Mouse (Mus musculus): ENCODE data around the gene Ism2.
"Not testable (repeated sequence)": the region's sequence is repeated elsewhere in the genome, so short reads cannot be mapped to it uniquely, and the experiment has no call there.

Gene Ism2

DNA sequence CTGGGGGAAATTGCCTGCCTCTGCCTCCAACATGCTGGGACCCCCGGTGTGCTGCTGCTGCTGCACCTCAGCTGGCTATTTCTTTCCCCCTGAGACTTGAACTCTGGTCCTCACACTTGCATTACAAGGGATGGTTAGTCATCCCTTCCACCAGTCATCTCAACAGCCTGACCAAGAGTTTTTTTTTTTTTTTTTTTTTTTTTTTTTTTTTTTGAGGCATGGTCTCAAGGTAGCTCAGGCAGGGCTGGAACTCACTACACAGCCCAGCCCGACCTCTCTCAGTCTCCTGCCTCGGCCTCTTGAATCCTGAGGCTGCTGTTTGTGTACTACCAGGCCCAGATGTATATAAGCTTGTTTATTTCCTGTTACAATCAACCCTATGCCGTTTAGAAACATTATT, 15.2 kb downstream of the Ism2 start:
- no peak for DNase-seq

DNA sequence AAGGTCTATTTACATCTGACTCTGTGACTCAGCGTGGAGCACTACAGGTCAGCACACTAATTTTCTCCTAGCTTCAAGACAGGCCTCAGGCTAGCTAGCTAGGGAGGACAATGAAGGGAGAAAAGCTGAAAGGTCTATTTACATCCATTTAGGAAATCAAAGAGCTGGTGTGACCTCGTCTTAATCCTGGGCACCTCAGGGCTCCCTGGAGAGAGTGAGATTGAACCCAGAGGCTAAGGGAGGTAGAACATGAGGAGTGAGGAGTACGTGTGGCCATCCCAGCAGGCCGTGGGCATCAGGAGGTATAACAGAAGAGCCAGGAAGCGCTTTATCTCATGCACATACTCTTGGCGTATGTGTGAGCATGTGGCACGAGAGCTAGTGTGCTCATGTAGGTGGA, 15.8 kb downstream of the Ism2 start:
- DNase-seq, result no peak

DNA sequence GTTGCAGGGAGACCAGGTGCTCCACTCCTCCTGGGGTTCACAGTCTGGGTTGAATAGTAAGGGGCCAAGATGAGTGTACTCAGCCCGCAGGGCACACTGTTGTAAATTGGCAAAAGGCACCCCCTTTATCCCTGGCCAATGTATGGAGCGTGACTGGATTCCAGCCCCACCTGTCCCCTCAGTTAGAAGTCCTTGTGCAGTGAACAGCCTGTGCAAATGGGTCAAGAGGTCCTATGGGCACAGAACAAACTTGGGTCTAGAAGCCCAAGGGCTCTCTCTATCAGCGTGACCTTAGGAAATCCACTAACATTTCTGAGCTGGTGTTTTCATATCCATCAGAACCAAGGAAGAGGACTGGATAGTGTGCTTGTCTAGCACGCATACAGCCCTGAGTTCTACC, 16.8 kb downstream of the Ism2 start:
- DNase-seq, result no peak

DNA sequence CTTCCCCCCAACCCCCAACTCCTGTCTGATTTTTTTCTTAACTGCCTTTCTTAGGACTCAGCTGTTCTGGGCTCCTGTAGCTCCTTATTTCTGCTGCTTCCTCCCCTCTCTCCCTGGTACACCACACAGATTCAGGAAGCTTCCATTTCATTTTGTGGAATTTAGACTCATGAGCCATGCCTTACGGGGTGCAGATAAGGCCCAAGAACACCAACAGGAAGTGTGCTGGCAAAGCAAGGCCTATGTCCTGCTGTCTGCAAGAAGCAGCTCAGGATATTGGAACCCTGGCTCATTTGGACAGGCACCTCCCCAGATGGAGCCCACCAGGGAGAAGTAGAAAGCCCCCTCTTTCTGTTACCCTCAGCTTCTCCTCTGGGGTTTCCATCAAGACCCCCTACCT, 17.7 kb downstream of the Ism2 start:
- no peak for DNase-seq

DNA sequence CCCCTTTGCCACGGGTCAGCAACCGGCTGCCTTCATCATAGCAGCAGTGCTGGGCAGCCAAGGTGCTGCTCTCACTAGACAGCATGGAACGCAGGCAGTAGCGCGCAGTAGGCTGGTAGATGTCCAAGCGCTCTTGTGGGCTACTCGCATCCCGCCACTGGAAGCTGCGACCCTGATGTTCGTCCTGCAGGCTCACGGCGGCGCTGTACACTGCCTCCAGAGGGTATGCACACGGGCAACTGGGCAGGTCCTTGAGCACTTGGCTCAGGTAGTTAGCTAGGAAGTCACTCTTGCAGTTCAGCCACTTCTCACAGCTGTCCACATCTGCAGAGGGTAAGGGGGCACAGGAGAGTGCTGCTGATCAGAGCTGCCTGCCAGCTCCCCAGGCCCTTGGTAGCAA, 19.6 kb downstream of the Ism2 start:
- no peak for DNase-seq

DNA sequence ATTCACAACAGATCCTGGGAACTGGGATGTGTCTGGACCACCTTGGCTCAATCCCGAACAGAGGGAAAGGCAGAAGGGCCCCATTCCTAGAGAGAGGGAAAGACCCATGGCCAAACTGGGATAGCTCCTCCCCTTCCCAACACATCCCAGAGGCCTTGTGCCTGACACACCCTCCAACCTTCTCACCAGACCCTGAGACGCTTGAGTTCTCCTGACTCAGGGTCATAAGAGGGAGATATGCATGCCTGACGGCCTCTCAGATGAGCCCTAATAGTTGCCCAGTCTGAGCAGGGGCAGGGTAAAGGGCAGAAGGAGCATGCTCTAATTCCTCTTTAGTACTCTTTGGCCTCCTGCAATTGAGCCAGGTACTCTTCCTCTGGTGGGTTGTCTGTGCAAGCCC, 20.2 kb downstream of the Ism2 start:
- no peak for DNase-seq

DNA sequence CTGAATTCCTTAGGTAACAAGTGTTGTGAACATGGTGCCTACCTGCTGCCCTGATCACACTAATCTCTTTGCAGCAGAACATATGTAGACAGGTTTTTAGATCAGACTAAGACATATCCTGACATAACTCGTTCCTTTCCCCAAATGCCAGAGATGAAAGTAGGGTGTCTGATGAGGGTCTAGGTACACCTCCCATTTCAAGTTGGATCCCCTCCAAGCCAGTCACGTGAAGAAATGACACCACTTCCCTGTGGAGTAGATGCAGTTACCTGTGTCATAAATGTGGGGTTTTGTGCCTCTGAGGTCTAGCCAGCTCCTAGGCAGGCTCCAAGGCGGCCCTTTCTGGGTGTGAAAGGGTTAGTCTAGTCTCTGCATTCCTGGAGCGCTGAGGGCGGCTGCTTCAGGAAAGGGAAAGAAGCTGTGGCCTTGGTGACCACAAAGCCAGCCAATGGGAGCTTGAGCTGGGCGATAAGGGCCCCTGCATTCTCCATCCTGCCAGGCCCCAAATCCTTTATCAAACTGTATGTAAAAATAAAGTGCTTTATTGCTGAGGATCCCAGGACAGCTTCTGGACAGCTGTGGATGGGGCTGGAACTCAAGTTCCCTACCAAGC, 21.3 kb downstream of the Ism2 start:
- DNase-seq, result no peak

DNA sequence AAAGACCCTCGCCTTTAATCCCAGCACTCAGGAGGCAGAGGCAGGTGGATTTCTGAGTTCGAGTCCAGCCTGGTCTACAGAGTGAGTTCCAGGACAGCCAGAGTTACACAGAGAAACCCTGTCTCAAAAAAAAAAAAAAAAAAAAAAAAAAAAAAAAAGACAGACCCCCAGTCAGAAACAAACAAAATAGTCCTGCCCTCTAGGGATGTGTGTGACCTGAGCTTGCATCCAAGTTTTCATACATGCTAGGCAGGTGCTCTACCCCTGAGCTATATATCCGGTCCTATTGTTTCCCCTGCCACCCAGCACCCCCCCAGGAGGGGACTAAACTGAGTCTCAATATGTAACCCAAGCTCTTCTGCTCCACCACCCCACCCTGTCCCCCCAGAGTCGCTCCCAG, 22.3 kb downstream of the Ism2 start:
- DNase-seq, result not testable (repeated sequence)

DNA sequence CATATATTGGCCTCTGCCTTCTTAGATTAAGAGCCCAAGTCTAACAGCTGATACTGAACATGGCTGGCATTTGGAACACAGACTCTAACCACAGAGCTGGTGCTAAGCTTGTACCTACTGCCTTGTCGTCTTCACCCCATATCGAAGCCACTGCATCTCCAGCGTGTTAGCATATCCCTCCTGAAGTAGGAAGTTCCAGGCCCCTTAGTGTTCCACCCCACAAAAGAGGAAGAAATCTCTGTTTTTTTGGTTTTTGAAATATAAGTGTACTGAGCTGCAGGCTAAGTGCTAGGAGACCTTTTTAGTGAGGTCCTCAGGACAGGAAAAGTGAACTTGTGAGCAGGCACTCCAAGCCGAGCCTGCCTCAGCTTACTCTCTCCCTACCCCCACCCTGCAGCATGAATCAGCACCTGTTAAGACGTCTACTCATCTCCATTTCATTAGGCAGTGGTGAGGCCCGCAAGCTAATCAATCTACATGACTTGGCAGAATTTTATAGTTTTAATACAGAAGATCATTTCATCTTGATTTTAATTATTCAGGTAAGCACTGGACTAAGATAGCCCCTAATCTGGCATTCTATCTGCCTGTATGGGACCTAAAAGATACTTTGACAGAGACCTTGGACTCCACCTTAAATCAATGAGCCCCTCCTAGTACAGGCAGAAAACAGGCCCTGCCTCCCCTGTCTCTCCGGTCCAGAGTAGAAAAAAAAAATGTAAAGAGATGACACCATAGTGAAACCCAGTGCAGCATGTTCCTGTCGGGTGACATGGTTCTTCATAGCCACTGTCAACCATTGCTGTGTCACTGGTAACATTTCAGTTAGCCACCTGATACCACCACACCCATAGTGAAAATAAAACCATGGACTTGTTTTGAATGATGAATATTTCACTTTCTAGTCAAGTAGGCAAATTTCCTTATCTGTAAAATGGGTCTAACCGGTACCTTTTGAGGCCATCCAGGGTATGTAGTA, 24.4 kb downstream of the Ism2 start:
- no peak for DNase-seq

DNA sequence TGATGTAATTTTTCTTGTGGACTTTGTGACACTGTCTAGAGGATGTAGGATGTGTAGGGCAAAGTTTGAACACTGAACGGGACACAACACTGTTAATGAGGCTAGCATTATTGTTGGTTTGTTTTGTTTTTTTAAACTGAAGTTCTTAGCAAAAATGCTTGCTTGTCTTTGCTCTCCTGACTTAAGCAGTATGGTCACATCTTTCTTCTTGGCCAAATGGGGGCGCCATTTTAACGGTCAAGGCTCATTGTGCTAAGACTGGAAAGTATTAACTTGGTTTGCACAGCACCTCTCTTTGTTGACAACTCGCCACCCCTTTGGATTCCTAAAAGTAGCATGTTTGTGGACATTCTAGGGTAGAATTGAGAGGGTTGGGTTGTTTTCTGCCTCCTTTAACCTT, 31.8 kb downstream of the Ism2 start:
- DNase-seq, result peak; percentile 18

DNA sequence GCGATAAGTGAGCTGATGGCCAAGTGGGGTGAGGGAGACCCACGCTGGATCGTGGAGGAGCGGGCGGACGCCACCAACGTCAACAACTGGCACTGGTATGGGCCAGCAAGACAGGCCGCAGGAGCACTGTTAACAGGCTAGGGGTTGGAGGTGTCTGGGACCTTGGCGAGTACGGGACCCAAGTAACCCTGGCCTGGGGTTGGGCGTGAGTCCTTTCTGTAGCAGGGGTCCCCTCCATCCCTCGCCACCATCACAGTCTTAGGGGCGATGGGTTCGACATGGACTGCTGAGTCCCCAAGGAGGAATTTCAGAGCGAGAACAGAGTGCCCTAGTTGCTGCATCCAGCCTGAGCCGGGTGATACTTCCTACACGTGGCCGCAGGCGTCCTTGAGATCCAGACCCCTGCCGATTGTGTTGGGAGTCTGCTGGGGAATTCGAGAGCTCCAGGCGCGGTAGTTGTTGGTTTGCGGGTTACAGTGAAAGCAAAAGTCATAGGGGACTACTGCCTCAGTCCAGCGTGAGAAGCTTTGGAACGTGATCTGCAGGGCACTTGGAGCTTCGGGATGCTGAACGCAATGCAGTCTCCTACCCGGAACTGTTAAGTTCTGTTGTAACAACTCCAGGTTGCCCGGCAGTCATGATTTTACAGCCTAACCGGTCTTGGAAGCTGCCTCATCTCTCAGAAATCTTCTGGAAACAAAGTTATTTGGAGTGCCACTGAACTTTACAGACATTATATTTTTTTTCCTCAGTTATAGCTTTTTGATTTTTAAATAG, 32.5 kb downstream of the Ism2 start:
- no peak for DNase-seq

DNA sequence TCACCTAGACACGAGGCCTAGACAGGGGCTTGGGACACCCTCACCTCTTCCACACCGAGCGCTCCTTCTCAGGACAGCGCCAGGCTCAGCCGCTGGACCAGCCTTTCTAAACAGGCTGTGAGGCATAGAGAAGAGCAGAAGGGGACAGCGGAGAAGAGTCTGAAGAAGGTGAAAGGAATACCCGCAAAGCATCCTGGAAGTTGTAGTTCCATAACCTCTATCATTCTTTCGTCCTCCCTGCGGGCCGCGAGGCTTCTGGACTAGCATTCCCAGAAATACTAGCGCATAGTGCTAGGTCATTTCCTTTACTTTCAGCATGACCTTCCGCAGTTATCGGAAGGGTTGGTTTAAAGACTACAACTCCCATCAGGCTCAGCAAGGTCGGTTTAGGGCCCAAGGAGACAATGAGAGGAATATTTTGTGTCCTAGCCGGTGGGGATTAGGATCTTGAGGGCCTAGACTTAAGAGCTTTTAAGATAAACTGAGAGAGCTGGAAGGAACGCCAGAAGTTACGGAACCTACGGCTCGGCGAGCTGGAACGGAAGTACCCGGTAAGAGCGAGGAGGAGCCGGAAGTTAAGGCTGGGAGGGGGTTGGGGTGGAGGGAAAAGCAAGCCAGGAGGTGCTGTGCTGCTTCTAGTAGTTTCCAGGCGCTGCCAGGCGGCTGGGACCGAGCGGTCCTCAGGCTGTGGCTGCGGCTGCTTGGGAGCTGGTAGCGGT, 33.2 kb downstream of the Ism2 start, which contains the start of the genes Vipas39 and Ahsa1:
Gene Vipas39, minus strand, starts transcription at position 149 of the 719 bp plus-strand sequence.
Gene Ahsa1, plus strand, starts transcription at position 372 of the 719 bp plus-strand sequence.
- DNase-seq, result peak; percentile 80

DNA sequence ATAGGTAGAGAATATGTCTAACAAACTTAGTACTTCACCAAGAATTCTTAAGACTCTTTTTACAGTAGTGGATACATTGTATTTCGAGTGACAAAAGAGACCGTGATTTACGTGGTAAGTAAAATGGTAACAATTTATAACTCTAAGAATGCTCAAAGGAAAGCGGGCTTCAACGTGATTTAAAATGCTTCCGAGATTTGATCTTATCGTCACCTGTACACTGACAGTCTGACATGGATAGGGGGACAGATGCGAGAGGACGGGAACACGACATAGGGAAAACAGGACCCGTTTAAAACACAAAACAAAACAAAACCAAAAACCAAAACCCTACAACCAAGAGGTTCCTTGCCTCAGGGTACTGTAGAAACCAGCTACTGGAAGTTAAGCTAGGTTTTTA, 34.1 kb downstream of the Ism2 start:
- no peak for DNase-seq

DNA sequence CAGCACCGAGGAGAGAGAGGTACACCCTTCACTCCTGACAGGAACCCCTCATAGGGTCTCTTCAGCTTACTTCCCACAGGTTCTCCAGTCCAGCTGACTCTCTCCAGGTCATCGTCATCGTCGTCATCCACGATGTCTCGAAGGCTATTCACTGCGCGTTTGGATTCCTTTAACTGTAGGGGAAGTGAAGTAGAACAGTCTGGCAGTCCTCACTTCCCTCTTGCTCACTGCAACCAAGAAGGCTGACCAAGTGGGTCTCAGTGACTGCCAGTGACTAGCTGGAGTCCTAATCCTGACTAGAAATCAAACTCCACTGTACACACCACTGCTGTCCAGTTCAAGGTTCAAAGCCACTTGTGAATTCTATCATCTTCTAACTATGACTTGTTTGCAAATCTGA, 38.9 kb downstream of the Ism2 start:
- DNase-seq, result no peak

DNA sequence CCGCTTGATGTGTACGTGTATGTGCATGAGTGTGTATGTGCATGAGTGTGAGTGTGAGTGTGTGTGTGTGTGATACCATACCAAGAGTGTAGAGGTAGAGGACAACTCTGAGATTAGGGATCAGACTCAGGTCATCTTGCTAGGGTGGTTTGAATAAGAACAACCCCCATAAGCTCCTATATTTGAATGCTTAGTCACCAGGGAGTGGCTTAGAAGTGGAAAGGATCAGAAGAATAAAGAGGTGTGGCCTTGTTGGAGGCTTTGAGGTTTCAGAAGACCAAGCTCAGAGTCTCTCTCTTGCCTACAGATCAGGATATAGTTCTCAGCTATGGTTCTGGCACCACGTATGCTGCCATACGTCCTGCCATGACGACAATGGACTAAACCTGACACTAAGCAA, 42.9 kb downstream of the Ism2 start:
- no peak for DNase-seq

DNA sequence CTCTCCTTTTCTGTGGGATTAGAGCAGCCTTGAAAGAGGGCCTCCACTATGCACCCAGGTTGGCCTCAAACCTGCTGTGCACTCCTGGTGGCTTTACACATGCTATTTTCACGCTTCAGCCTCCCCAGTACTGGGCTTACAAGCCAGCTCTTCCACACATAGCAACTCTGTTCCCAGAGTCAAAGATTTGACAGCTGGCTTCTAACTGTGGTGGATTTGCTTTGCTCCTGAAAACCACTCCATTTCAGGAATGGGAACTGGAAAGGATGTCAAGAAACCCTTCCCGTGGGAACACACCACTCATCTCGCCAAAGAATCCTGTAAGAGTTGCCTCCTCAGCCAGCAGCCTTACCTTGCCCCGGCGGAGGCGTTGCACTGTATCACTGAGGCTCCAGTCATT, 45.6 kb downstream of the Ism2 start:
- DNase-seq, result no peak

DNA sequence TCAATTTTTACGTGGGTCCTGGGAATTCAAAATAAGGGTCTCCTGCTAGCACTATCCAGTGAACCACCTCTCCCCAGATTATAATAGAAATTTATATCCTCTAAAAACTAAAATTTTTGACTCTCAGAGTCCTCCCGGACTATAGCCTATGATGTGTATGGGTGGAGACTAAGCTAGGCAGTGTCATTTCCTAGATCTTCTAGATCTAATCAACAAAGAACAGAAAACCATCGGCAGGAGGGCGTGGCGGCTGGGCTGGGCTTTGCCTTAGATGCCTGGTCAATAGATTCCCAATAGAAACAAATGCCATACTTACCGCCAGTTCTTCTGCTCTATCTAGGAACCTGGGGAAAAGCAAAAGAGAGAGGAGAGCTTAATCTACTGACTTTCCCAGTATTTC, 49.3 kb downstream of the Ism2 start:
- no peak for DNase-seq

DNA sequence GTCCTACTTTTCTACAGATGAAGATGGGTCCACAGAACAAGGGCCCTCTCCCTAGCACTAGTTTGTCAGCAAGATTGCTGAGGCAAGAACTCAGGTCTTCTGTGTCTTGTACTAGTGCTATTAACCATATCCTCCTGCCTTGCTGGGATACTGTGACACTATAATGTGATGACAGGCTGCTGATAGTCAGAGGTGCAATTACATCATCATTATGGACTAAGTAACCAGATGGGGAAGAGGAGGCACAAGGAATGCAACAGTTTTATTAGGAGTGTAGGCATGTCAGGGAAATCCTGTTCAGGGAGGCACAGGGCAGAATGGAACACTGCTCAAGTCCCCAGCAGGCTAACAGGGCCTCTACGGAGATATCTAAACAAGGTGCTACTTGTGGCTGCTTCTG, 60.9 kb downstream of the Ism2 start, which contains the start of gene Noxred1:
Gene Noxred1, minus strand, starts transcription at position 101 of the 400 bp plus-strand sequence.
- no peak for DNase-seq

DNA sequence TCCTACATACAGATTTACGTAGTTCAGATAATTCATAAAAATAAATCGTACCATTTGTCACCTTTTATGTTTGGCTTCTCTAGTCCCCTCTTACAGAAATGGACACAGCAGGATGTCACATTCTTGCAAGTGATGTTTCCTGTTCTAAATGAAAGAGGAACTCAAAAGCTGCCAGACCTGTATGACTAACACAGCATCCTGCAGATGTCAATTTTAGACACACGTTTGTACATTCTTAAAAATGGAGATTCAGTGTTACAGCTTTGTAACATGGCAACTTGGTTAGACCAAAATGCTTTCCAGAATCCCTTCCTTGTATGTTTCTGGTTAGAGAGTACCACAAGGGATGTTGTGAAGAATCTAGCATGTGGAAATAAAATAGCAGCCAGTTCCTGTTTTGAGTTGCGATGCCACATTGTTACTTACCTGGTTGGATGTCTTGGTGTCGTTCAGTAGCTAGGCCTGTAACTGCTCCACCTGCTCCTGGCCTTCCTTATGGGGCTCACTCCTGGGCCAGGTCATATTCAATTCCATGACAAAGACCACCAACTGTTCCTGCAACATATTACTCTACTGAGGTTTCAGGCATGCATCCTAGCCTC, 62.5 kb downstream of the Ism2 start:
- DNase-seq, result no peak

DNA sequence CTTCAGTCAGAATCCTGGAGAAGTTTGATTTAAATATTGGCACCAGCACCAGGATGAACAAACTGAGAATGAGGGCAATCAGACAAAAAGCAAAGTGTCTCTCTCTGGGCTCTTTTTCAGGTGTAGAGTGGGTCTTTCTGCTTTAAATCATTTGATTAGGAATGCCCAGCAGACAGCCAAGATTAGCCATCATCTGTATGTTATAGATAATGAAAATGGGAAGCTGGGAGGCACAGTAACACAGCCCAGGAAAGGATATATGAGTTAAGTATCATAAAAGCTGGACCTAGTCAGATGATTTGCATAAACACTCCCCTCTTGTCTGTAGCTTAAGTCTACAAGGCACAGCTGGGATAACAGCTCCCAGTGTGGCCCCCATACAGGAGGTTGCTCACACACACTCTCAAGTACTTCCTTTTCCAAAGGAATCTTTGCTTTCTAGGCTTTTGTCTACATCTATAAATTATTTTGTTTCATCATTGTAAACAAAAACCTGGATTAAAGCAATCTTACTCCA, 69.1 kb downstream of the Ism2 start:
- no peak for DNase-seq

DNA sequence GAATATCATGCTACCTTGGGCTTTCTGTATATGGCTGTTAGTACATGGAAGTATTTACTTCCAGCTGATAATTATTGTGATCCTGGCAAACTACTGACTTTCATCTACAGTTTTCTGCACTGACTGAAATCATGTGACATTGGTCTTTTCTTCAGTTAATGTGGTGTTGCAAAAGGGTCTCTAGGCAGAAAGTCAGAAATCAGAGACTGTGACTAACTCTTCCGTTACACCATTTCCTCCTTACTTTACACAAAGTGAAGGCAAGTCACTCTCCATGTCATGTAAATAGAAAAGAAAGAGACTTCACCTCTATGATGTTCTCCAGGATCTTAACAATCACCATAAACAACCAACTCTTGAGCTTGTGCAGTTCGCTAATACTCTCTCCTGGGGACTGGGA, 69.9 kb downstream of the Ism2 start:
- DNase-seq, result no peak
